Mouse (Mus musculus): ENCODE results near the gene Gbp7.
"Not testable (repeated sequence)": the region's sequence is repeated elsewhere in the genome, so short reads cannot be mapped to it uniquely, and the experiment has no call there.

The Gbp7 gene

DNA sequence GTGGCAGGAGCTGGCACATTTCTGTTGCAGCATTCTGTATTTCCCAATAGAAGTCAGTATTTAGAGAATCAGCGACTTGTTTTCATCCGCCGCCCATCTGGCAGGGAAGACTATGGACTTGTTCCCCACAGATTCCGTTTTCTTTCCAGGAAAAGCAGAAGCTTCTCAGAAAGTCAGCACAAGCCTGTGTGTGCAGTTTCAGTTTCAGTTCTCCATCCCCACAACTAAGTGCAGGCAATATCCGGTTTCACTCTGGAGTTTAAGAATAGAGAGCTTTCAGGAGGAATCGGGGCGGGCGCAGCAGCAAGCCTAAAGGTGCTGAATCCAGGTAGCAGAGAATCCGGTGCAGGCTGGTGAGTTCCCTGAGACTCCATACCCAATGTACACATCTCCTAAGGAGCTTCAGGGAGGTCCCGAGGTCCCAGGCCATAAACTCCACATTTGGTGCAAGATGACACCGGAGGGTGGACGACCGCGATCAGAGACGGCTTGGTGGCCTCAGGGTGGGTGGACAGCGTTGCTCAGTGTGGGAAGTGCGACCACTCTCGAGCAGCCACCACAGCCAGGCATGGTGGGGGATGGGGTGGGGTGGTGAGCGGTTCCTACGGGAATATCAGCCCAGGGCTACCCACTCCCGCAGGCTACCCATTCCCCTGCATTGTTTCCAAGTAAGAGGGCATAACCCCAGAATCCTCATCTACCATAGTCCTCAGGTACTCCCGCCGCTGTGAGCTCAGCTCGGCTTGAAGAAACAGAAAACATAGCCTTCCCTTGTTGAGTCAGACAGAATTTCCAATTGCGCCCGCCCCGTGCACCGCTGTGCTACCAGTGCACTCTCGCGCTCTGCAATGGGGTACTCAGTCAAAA is at the start of gene Gbp7:
Gene Gbp7 (plus strand): TSS at position 256 of the 867 bp plus-strand sequence.
- in situ Hi-C loops (cut with MboI, MseI) = no loop called here

DNA sequence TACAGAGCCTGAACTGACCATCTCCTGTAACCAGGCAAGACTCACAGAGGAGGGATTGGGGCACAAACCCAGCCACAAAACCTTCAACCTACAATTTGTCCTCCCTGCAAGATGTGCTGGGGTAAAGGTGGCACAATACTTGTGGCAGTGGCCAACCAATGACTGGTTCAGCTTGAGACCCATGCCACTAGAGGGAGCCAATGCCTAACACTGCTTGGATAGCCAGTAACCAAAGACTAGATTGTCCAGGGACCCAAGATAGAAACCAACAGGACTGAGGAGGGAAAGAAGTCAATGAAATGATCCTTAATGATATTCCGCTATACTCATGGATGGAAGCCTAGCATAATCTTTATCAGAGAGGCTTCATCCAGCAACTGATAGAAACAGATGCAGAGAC is 39.7 kb upstream of the Gbp7 start:
- in situ Hi-C loops (cut with MboI, MseI) = loop anchor here (5.0 kb wide), 2 partner anchors 132 to 217 kb away; partner anchors contain the start of gene Gbp2

GRCm38 (mm10) chr3:142493536-142494061 is 36.5 kb upstream of the Gbp7 start, which contains the start of gene Gbp5:
Gene Gbp5, plus strand, starts transcription at chr3:142493978.
- in situ Hi-C loops (cut with MboI, MseI) = loop anchor here (5.0 kb wide), 2 partner anchors 129 to 214 kb away; partner anchors contain the start of gene Gbp2

DNA sequence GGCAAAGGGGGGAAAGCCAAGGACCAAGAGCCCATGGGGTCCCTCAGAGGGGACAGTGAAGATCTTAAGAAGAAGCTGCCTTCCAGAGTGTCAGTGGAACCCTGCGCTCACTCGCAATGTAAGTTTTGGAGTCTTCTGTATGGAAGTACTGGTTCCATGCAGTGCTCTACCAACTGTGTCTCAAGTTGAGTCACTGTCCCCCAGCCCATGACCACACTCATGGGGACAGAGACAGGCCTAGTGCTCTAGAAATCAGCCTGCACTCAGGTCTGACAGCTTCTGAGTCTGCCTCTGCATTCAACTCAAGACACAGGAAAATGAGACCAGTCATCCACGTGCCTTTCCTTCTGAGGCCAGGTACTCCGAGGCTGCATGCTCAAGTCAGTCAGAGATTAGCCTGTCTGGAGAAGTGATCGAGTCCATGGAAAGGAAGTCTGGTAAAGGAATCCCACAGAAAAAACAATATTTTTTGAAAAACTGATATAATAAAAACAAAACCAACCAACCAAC is 34.9 kb upstream of the Gbp7 start:
- in situ Hi-C loops (cut with MboI, MseI) = loop anchor here (5.0 kb wide), 1 partner anchor 67 kb away; the partner anchor contains the start of gene Gbp3

DNA sequence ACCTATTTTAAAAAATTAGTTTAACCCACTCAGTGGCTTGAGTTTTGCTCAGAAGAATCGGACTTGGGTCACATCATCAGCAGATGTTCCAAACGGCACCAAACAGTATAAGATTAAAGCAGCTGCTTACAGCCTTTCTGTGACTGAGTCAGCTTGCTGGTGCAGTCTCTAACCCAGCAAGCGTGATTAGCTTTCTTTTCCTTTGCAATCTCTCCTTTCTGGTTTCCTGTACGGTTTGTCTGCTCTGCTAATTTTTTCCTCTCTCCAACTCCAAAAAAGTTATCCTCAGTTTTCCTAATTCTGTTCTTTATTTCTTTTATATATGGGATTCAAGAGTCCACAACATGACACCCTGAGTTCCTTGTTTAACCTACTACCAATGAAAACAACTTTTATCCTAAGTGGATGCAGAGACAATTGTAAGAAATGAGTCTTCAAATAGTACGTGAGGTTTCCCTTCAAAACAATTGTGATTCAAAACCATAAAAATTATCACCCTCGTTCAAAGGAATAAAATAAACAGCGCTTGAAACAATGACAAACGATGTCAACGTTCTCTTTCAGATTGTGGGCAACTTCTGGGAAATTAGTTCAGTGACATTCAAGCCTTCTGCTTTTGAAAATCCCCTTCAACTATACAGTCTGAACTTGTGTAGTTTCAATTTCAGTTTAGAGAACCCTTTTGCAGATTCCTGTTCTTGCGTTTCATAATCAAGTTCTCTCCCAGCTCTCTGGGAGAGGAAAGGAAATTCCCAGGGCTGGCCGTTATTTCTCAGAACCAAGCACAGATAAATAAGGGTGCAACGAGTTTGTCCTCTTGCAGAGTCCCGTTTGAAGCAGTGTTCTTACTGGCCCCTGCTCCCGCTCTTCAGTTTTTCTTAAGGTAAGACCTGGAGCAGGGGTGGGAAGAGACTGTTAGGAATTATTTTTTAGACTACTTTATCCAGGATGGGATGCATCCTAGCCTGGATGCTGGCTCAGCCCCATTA is 33.7 kb upstream of the Gbp7 start:
- in situ Hi-C loops (cut with MboI, MseI) = loop anchor here (5.0 kb wide), 1 partner anchor 66 kb away; the partner anchor contains the start of gene Gbp3

DNA sequence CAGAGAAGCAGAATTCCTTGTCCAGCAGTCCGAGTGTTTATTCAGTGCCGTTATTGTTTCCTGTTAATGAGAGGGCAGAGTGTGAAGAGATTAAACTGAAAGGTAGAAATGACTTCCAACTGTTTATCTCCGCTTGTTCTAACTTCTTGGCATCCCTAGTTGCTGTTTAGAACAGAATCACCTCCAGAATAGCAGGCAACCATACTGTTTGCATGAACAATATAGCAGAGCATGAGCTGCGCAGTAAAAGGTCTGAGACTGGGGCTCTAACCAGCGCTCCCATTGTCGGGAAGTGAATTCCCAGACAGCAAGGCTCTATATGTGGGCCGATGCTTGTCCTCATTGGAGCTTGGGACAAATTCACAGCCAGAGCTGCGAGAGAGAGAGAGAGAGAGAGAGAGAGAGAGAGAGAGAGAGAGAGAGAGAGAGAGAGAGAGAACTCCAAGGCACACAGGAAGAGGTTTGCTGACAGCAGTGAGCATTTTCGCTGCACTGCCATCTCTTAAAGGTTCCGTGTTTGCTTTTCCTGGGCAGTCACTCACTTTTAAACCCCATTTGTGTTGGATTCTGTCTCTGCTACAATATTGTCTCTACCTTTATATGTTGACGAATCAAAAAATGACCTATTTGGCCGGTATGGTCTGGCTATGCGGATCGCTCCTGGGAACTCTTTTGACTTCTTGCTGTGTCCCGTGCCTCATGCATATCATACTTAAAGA is 32.9 kb upstream of the Gbp7 start:
- in situ Hi-C loops (cut with MboI, MseI) = loop anchor here (5.0 kb wide), 1 partner anchor 65 kb away; the partner anchor contains the start of gene Gbp3

DNA sequence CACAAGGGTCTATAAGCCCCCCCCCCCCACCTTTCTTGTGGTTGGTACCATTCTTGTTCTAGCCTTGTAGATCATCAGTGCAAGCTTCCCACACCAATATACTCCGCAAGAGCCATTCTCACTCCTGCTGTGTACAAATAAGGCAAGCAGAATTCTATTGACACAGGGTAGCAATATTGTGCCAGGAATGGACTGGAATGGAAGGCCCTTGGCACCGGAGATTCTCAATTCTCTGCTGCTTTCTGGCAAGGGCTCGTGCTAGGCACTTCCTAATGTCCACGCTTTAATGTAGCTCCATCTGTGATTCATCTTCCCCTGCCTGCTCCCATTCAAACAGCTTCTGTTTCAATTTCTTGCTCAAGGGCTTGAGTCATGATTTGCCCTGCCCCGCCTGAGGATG is 31.2 kb upstream of the Gbp7 start:
- in situ Hi-C loops (cut with MboI, MseI) = loop anchor here (5.0 kb wide), 1 partner anchor 63 kb away; the partner anchor contains the start of gene Gbp3

GRCm38 (mm10) chr3:142528116-142528515 is 2.0 kb upstream of the Gbp7 start:
- in situ Hi-C loops (cut with MboI, MseI) = no loop called here

- in situ Hi-C loops (cut with MboI, MseI) = no loop called here
Measured at GRCm38 (mm10) chr3:142529597-142529996, 545 bp upstream of the Gbp7 start.

DNA sequence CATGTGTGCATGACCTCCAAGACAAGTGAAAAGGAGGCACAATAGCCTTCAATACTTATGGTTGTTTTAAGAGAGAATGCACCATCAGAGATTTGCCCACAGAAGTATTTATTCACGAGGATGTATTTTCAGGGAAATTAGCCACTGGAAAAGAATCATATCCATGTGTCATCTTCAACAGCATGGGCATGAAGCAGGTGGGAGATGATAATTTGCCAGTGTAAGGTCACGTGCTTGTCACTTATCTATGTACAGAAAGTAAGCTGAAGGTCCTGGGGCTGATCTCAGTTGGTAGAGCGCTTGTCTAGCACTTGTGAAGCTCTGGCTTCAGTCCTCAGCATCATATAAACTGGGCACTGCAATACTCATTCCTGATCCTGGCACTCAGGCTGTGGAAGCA is 1.5 kb downstream of the Gbp7 start:
- in situ Hi-C loops (cut with MboI, MseI) = no loop called here

DNA sequence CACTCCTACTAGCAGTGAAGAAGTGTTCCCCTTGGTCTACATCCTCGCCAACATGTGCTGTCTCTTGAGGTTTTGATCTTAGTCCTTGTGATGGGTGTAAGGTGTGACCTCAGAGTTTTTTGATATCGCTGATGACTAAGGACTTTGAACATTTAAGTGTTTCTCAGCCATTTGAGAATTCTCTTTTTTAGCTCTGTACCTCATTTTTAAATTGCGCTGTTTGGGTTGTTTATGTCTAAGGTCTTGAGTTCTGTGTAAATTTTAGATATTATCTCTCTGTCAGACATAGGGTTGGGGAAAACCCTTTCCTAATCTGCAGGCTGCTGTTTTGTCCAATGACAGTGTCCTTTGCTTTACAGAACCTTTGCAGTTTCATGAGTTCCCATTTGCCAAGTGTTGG is 3.0 kb downstream of the Gbp7 start:
- in situ Hi-C loops (cut with MboI, MseI) = no loop called here

GRCm38 (mm10) chr3:142535667-142536066 is 5.5 kb downstream of the Gbp7 start:
- in situ Hi-C loops (cut with MboI, MseI) = no loop called here

GRCm38 (mm10) chr3:142541391-142541790 is 11.2 kb downstream of the Gbp7 start:
- in situ Hi-C loops (cut with MboI, MseI) = no loop called here

DNA sequence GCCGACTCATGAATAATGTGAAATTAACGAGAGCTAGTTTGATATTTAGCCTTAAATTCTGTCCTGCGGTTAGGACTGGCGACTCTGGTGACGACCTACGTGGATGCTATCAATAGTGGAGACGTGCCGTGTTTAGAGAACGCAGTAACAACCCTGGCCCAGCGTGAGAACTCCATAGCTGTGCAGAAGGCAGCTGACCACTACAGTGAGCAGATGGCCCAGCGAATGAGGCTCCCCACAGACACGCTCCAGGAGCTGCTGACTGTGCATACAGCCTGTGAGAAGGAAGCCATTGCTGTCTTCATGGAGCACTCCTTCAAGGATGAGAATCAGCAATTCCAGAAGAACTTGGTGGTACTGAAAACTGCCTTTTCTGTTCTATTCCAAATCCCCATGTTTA is 12.6 kb downstream of the Gbp7 start:
- in situ Hi-C loops (cut with MboI, MseI) = not testable (repeated sequence)

GRCm38 (mm10) chr3:142546690-142547089 is 16.5 kb downstream of the Gbp7 start:
- in situ Hi-C loops (cut with MboI, MseI) = no loop called here

GRCm38 (mm10) chr3:142550052-142550676 is 20.0 kb downstream of the Gbp7 start:
- in situ Hi-C loops (cut with MboI, MseI) = no loop called here

- in situ Hi-C loops (cut with MboI, MseI) = no loop called here
Measured at GRCm38 (mm10) chr3:142554601-142555000, 24.5 kb downstream of the Gbp7 start.

DNA sequence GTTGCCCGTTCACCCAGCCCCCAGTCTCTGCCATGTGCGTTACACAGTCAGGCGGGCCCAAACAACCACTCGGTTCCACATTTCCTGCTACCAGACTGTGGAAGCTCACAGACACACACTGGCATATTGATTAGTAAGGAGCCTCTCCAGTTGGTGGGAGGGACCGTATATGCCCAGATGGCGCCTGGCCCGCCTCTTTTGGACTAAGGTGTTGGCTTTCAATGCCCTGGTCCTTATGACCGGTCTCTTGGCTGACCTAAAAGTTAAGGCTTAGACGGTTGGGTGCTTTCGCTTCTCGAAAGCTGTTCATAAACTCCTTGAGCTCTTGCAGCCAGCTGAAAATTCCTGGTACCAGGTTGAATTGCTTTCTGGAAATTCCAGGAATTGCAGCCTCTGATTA is 25.5 kb downstream of the Gbp7 start:
- in situ Hi-C loops (cut with MboI, MseI) = no loop called here

- in situ Hi-C loops (cut with MboI, MseI) = loop anchor here (5.0 kb wide), 1 partner anchor 62 kb away; no protein-coding TSS in a partner anchor
Measured at GRCm38 (mm10) chr3:142559632-142560228, 29.6 kb downstream of the Gbp7 start, which contains the start of gene Gbp3. Gene Gbp3, plus strand, starts transcription at chr3:142560026.
